Mouse (Mus musculus) cortical plate, adult 2 months (tissue): ENCODE results near the gene Cdk4.

ENCODE experiments used
- CTCF ChIP-seq: fragments of 200-500 bp; IDR thresholded peaks from 2 replicates; pipeline ENCODE4 v1.5.1; 2011; ENCODE audit warnings: mild to moderate bottlenecking, control low read depth, low read length; ENCODE audit not compliant: insufficient read depth; ENCODE audit errors: extremely low read depth
- POLR2A ChIP-seq: fragments of 200-500 bp; IDR thresholded peaks from 2 replicates; pipeline ENCODE4 v1.6.1; 2011; ENCODE audit warnings: mild to moderate bottlenecking, low read length, control low read depth; ENCODE audit not compliant: insufficient read depth; ENCODE audit errors: extremely low read depth

DNA sequence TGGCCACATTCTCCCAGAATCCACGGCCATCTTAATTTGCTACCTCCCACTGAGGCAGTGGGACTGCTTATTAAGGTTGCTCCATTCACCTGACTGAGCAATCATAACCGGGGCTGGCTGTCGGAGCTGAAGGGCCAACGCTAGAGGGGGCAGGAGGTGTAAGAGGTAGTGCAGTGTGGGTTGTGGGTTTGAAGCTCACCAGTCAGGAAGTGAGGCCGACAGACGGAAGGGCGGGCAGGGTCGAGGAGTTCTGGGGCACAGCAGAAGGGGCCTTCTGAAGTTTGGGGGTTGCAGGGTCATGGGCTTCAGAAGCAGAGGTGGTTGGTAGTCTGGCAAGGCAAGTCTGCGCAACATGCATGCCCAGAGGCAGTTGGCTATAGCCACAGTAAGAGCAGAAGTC lies 11.7 kb downstream of the Cdk4 start, which contains the start of gene Agap2:
- TF ChIP-seq CTCF (no peak), POLR2A (no peak)
